Mouse (Mus musculus) midbrain, embryonic 15.5 days (tissue): ENCODE data around the gene Nf2. TPM values are rescaled to one million over a fixed set of nuclear protein-coding genes. Genes with fewer than 3 reads are reported as not detected.
"Not testable (repeated sequence)": the region's sequence is repeated elsewhere in the genome, so short reads cannot be mapped to it uniquely, and the experiment has no call there.

ENCODE experiments used
- ATAC-seq: fragments of 200-750 bp; cut with Nextera tagmentation; replicated peaks from 2 replicates; pipeline ENCODE4 v1.8.0; 2017; ENCODE audit warnings: moderate TSS enrichment
- H3K27ac ChIP-seq: fragments of 300-500 bp; sonication (generic); 2 replicates; pipeline ENCODE4 v1.5.1; 2015; ENCODE audit warnings: mild to moderate bottlenecking, inconsistent platforms
- H3K27me3 ChIP-seq: fragments of 300-500 bp; sonication (generic); replicated peaks from 2 replicates; pipeline ENCODE4 v1.6.1; 2015; ENCODE audit warnings: inconsistent platforms
- H3K36me3 ChIP-seq: fragments of 300-500 bp; sonication (generic); replicated peaks from 2 replicates; pipeline ENCODE4 v1.6.1; 2015; ENCODE audit warnings: inconsistent platforms
- H3K4me1 ChIP-seq: fragments of 300-500 bp; sonication (generic); 2 replicates; pipeline ENCODE4 v1.6.1; 2015; ENCODE audit warnings: inconsistent platforms
- H3K4me2 ChIP-seq: fragments of 300-500 bp; sonication (generic); 2 replicates; pipeline ENCODE4 v1.6.1; 2015; ENCODE audit warnings: inconsistent platforms, mild to moderate bottlenecking, moderate library complexity
- H3K4me3 ChIP-seq: fragments of 300-500 bp; sonication (generic); 2 replicates; pipeline ENCODE4 v1.5.1; 2015; ENCODE audit warnings: mild to moderate bottlenecking, inconsistent platforms
- H3K9ac ChIP-seq: fragments of 300-500 bp; sonication (generic); 2 replicates; pipeline ENCODE4 v1.6.1; 2015; ENCODE audit warnings: mild to moderate bottlenecking, inconsistent platforms
- H3K9me3 ChIP-seq: fragments of 300-500 bp; sonication (generic); 2 replicates; pipeline ENCODE4 v1.6.1; 2016; ENCODE audit warnings: inconsistent platforms
- WGBS: fragments of 180-500 bp; shearing (Covaris S2); methylation state at CpG from one replicate; pipeline ENCODE4 v1.1.7; 2015; ENCODE audit warnings: mixed read lengths; 5-methylcytosine and 5-hydroxymethylcytosine counted together
- polyA plus RNA-seq: library from polyadenylated mRNA; unstranded; fragments of >200 nt; fragmentation: Nextera tagmentation; extraction: Ambion mirVana; gene quantifications from 2 replicates; pipeline ENCODE4 v1.2.1, GENCODE M21; 2015

The Nf2 gene
- polyA plus RNA-seq, 1 experiment from 2014 or later: 66.8 TPM

DNA sequence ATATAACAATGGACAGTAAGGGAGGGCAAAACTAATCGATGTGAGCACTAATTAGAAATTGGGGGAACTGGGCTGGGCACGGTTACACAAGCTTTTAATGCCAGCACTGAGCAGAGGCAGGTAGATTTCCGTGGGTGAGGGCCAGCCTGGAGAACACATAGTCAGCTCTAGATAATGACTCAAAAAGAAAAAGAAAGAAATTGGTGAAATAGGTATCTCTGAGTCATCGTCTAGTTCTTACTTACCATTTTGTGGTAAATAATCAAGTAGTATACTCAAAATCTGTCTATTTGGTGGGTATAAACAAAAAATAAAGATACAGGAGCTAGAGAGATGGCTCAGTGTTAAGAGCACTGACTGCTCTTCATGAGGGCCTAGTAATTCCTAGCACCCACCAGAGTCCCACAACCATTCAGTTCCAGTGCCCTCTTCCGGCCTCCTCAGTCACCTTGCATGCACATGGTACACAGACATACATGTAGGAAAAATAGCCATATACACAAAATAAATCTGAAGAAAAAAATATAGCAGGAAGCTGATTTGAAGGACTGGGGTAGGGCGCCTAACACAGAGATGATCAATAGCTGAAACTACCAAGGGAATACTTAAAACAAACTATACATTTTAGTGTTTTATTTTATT lies 44.3 kb downstream of the Nf2 start:
- Histone ChIP-seq H3K9ac (no peak overlapping the region), H3K36me3 (no peaks in the 10 kb centered on the region), H3K4me1 (0 out of 2 replicates have a peak, but pooled peaks cover 5% of the 10 kb centered on the region), H3K27me3 (no peaks in the 10 kb centered on the region), H3K9me3 (no peaks in the 10 kb centered on the region), H3K4me3 (no peak overlapping the region), H3K27ac (no peak overlapping the region), H3K4me2 (no peak overlapping the region)
- WGBS: 94% methylated on average over 6 of the region's 6 CpGs
- ATAC-seq: no peak

- Histone ChIP-seq H3K36me3 (no peaks in the 10 kb centered on the region), H3K4me3 (no peak overlapping the region), H3K27me3 (no peaks in the 10 kb centered on the region), H3K9me3 (no peaks in the 10 kb centered on the region), H3K4me2 (no peak overlapping the region), H3K27ac (no peak overlapping the region), H3K9ac (no peak overlapping the region), H3K4me1 (0 out of 2 replicates have a peak, but pooled peaks cover 5% of the 10 kb centered on the region)
- ATAC-seq: no peak
- 50% methylated on average over 7 of the region's 7 CpGs for WGBS
These were observed 45.4 kb downstream of the Nf2 start for GRCm38 (mm10) chr11:4803951-4804350.

DNA sequence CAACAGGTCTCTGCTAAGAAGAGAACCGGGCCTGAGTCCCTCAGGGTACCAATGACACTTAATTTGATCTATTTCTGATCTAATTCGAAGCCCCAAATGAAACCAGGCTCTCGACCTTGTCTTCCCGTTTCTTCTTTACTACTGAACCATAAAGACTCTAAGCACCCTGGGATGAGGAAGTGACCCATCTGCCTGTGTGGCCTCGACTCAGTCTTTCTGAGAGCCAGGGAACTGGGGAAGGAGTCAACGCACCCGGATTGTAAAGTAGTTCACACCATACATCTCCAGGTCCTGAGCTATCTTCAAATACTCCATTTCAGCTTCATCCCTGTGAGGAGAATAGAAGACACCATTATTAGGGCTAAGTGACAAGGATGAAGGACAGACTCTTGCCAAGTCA lies 45.9 kb downstream of the Nf2 start:
- H3K4me2 ChIP-seq: no peak overlapping the region
- peak overlapping the region; percentile 0; the same call in 1 of the 2 replicates for H3K27ac ChIP-seq
- no peaks in the 10 kb centered on the region for H3K9me3 ChIP-seq
- H3K36me3 ChIP-seq: no peaks in the 10 kb centered on the region
- H3K9ac ChIP-seq: no peak overlapping the region
- 0 out of 2 replicates have a peak, but pooled peaks cover 5% of the 10 kb centered on the region for H3K4me1 ChIP-seq
- no peak overlapping the region for H3K4me3 ChIP-seq
- 55% methylated on average over 7 of the region's 7 CpGs for WGBS
- H3K27me3 ChIP-seq: no peaks in the 10 kb centered on the region
- ATAC-seq: no peak

GRCm38 (mm10) chr11:4803008-4803407 lies 46.3 kb downstream of the Nf2 start:
- Histone ChIP-seq H3K27ac (peak overlapping the region; percentile 0; the same call in 1 of the 2 replicates), H3K4me1 (0 out of 2 replicates have a peak, but pooled peaks cover 5% of the 10 kb centered on the region), H3K36me3 (no peaks in the 10 kb centered on the region), H3K9me3 (no peaks in the 10 kb centered on the region), H3K27me3 (no peaks in the 10 kb centered on the region), H3K9ac (no peak overlapping the region), H3K4me3 (no peak overlapping the region), H3K4me2 (no peak overlapping the region)
- WGBS: 55% methylated on average over 9 of the region's 9 CpGs
- ATAC-seq: peak; percentile 62

- H3K9ac ChIP-seq, H3K27me3 ChIP-seq, H3K4me3 ChIP-seq, ATAC-seq, H3K36me3 ChIP-seq, H3K9me3 ChIP-seq, H3K4me1 ChIP-seq, H3K4me2 ChIP-seq, H3K27ac ChIP-seq: not testable (repeated sequence)
- 91% methylated on average over 2 of the region's 2 CpGs for WGBS
These were observed 46.9 kb downstream of the Nf2 start for GRCm38 (mm10) chr11:4802401-4802800.

- Histone ChIP-seq H3K4me3 (no peak overlapping the region), H3K9ac (no peak overlapping the region), H3K4me1 (0 out of 2 replicates have a peak, but pooled peaks cover 5% of the 10 kb centered on the region), H3K9me3 (no peaks in the 10 kb centered on the region), H3K4me2 (no peak overlapping the region), H3K27ac (no peak overlapping the region), H3K36me3 (no peaks in the 10 kb centered on the region), H3K27me3 (no peaks in the 10 kb centered on the region)
- WGBS: 63% methylated on average over 4 of the region's 4 CpGs
- ATAC-seq: no peak
These were observed 48.7 kb downstream of the Nf2 start for GRCm38 (mm10) chr11:4800654-4801053.

DNA sequence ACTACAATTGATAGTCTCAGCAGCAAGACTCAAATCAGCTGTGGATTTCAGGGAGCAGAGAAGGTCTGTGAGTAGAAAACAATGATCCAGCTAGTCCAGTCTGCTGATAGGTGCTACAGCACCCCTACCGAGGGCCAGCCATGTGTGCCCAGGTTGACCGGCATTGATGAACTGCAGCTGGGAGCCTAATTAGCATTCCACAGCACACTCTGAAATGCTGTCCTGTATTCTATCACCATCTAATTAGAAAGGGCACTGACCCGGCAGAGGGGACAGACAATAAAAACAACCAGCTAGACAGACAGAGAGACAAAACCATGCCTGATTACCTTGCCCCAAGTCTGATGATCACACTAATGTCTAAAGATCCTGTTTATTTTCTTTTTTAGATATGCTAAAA lies 56.3 kb downstream of the Nf2 start:
- H3K36me3 ChIP-seq: no peaks in the 10 kb centered on the region; the same call in 1 of the 2 replicates
- no peak for ATAC-seq
- no peaks in the 10 kb centered on the region for H3K9me3 ChIP-seq
- no peaks in the 10 kb centered on the region for H3K27me3 ChIP-seq
- no peak overlapping the region for H3K27ac ChIP-seq
- WGBS: 25% methylated on average over 3 of the region's 3 CpGs
- peaks cover 5% of the 10 kb centered on the region for H3K4me1 ChIP-seq
- H3K4me2 ChIP-seq: no peak overlapping the region
- H3K9ac ChIP-seq: no peak overlapping the region
- H3K4me3 ChIP-seq: no peak overlapping the region

- H3K27me3 ChIP-seq: no peaks in the 10 kb centered on the region
- no peak overlapping the region for H3K27ac ChIP-seq
- peaks cover 4% of the 10 kb centered on the region; the same call in 1 of the 2 replicates for H3K36me3 ChIP-seq
- WGBS: 41% methylated on average over 6 of the region's 6 CpGs
- H3K4me3 ChIP-seq: no peak overlapping the region
- no peak overlapping the region for H3K9ac ChIP-seq
- ATAC-seq: no peak
- no peaks in the 10 kb centered on the region for H3K9me3 ChIP-seq
- peaks cover 5% of the 10 kb centered on the region for H3K4me1 ChIP-seq
- no peak overlapping the region for H3K4me2 ChIP-seq
These were observed 57.8 kb downstream of the Nf2 start for GRCm38 (mm10) chr11:4791549-4791948.

DNA sequence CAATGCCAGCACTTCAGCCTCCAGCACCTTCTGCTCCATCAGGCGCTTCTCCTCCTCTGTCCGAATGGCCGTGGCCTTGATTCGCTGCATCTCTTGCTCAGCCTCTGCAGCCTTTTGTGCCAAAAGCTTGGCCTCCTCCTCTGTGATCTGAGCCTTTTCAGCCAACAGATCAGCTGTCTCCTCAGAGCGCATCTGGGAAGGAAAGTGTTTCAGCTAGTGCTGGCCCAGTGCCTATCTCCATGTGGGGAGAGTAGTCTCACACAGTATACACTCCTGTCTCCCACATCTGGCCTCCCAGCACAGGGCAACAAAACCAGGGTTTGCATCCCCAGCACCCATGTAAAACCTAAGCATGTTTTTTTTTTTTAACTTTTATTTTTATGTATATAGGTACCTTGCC lies 59.6 kb downstream of the Nf2 start:
- Histone ChIP-seq H3K4me3 (no peak overlapping the region), H3K36me3 (peaks cover 10% of the 10 kb centered on the region; the same call in 1 of the 2 replicates), H3K27me3 (no peaks in the 10 kb centered on the region), H3K4me2 (no peak overlapping the region), H3K9ac (no peak overlapping the region), H3K27ac (no peak overlapping the region), H3K4me1 (peaks cover 5% of the 10 kb centered on the region), H3K9me3 (no peaks in the 10 kb centered on the region)
- WGBS: 90% methylated on average over 5 of the region's 5 CpGs
- no peak for ATAC-seq

DNA sequence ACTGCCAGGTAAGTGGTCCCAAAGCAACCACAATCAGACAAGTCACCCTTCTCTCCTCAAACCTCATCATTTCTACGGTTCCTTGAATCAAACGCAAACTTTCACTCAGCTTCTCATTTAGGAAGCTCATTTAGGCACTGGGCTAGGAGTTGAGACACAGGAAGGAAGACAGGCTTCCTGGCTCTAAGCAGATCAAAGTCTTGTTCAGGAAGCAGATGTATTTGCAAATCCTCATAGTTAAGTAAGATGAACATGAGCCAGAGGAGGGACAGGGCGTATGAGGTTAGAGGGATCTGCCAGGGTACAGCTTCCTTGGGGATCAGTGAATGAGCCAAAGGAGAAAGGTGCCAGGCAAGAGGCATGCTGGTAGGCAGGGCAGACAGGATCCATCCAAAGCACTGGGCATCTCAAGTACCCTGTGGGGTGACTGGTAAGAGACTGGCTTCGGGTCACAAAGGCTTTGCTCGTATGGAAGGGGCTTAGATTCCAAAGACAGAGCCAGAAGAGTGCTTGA lies 64.7 kb downstream of the Nf2 start:
- no peak for ATAC-seq
- no peak overlapping the region for H3K9ac ChIP-seq
- 0 out of 2 replicates have a peak, but pooled peaks cover 10% of the 10 kb centered on the region for H3K36me3 ChIP-seq
- H3K27ac ChIP-seq: no peak overlapping the region
- WGBS: 86% methylated on average over 5 of the region's 5 CpGs
- no peak overlapping the region for H3K4me2 ChIP-seq
- H3K4me3 ChIP-seq: no peak overlapping the region
- no peaks in the 10 kb centered on the region for H3K4me1 ChIP-seq
- no peaks in the 10 kb centered on the region for H3K27me3 ChIP-seq
- no peaks in the 10 kb centered on the region for H3K9me3 ChIP-seq

DNA sequence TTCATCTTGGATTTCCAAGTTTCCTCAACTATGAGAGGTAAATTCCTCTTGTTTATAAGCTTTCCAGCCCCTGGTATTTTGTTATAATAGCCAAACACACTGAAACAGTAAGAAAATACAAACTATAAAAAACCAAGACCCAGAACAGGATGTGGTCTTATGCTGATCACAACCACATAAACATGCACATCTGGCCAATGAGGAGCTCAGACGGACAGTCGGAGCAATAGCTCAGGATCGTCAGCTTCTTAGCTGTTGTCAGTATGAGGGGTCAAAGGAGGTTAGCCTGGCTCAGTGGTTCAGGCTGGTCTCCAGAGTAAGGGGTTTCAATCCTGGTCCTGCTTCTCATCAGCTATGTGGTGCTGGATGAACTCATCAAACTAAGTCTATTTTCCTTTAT lies 66.2 kb downstream of the Nf2 start:
- Histone ChIP-seq H3K4me1 (no peaks in the 10 kb centered on the region), H3K27me3 (no peaks in the 10 kb centered on the region), H3K4me3 (no peak overlapping the region), H3K36me3 (peaks cover 15% of the 10 kb centered on the region; the same call in 1 of the 2 replicates), H3K4me2 (no peak overlapping the region), H3K9me3 (no peaks in the 10 kb centered on the region), H3K27ac (no peak overlapping the region), H3K9ac (no peak overlapping the region)
- 88% methylated on average over 3 of the region's 3 CpGs for WGBS
- no peak for ATAC-seq

- Histone ChIP-seq H3K4me2 (no peak overlapping the region), H3K27ac (no peak overlapping the region), H3K9ac (no peak overlapping the region), H3K4me1 (no peaks in the 10 kb centered on the region), H3K27me3 (no peaks in the 10 kb centered on the region), H3K36me3 (peaks cover 10% of the 10 kb centered on the region; the same call in 1 of the 2 replicates), H3K9me3 (no peaks in the 10 kb centered on the region), H3K4me3 (no peak overlapping the region)
- WGBS: 84% methylated on average over 3 of the region's 3 CpGs
- ATAC-seq: no peak
These were observed 68.4 kb downstream of the Nf2 start for GRCm38 (mm10) chr11:4780927-4781326.

DNA sequence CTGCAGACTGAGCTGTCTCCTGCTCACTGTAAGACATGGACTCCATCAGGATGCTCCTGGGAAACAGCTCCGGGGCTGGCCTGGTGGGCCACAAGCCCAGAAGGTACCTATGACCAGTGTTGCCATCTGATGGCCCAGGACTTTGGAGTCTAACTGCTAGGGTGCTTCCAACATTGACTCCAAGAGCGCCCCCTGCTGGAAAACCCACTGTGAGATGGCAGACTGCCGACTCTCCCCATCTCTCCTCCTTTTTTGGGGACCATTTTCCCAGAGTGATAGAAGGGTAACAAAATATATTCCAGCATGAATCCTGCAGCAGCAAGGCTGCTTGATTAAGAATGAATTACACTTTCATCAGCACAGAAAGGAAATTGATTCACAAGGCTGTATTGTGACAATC lies 76.4 kb downstream of the Nf2 start:
- no peak overlapping the region for H3K27ac ChIP-seq
- H3K4me1 ChIP-seq: no peaks in the 10 kb centered on the region
- no peak overlapping the region for H3K4me3 ChIP-seq
- no peak overlapping the region for H3K4me2 ChIP-seq
- no peaks in the 10 kb centered on the region for H3K36me3 ChIP-seq
- H3K9ac ChIP-seq: no peak overlapping the region
- ATAC-seq: no peak
- H3K9me3 ChIP-seq: no peaks in the 10 kb centered on the region
- WGBS: 32% methylated on average over 3 of the region's 3 CpGs
- no peaks in the 10 kb centered on the region for H3K27me3 ChIP-seq
